8 mouse cellular contexts compared by ENCODE assay signal in the genomic region with DNA sequence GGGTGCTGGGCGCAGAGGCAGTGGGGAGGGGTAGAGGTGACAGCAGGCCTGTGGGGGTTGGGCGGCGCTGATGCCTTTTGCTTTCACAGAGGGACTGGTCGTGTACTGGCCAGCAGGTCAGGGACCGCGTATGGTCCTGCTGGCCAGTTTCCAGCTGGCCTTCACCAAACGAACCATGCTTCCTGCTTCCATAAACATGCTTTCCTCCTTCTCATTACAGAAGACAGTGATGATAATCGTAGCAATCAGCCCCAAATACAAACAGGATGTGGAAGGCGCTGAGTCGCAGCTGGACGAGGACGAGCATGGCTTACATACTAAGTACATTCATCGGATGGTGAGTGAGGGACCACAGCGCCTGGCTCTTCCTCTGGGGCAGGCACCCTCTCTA. TPM values are rescaled to one million over a fixed set of nuclear protein-coding genes. Genes with fewer than 3 reads are reported as not detected.
DNase-seq lines count a peak whose midpoint lies in the region; ATAC-seq and TF ChIP-seq lines count a peak whose summit lies in the region.
"Had no signal": no experiment of that assay in that cellular context is flagged by ENCODE, and none has a peak within 500 bp of the region (broad histone marks: within the 10 kb centered on the region; RNA-seq: fewer than 3 reads in every experiment).

No protein-coding gene starts in this region.

- no peak overlapping the region for H3K4me2 ChIP-seq in forebrain, embryonic 15.5 days (replicated peaks)
- H3K4me2 ChIP-seq in intestine, postnatal 0 days (replicated peaks; ENCODE audit: low read depth) = 0 out of 2 replicates have a peak overlapping the region, but pooled peaks have one; percentile 13
- 0 out of 2 replicates have a peak overlapping the region, but pooled peaks have one; percentile 9 for H3K4me2 ChIP-seq in lung, postnatal 0 days (replicated peaks; ENCODE audit: low read depth, low read length)
- H3K4me2 ChIP-seq: liver, embryonic 15.5 days had no signal

- DNase-seq in MN1 (ENCODE audit: low spot score) = peak; percentile 89
- DNase-seq in adrenal gland, postnatal 25 days = peak; percentile 64
- DNase-seq in lung, postnatal 0 days (ENCODE audit: low spot score) = peak; percentile 86
- no peak for DNase-seq in urinary bladder, postnatal 14 days (ENCODE audit: low spot score)
- no peak for DNase-seq in frontal cortex, postnatal 25 days (ENCODE audit: low spot score in 2 of 2)

- H3K9ac ChIP-seq in forebrain, embryonic 15.5 days (replicated peaks) = no peak overlapping the region
- no peak overlapping the region for H3K9ac ChIP-seq in intestine, postnatal 0 days (ENCODE audit: low read depth, low read length)
- no peak overlapping the region for H3K9ac ChIP-seq in lung, postnatal 0 days (replicated peaks; ENCODE audit: low read depth)
- H3K9ac ChIP-seq: liver, embryonic 15.5 days had no signal

- H3K4me3 ChIP-seq in forebrain, embryonic 15.5 days = no peak overlapping the region
- no peak overlapping the region for H3K4me3 ChIP-seq in intestine, postnatal 0 days (ENCODE audit: low read depth, low read length)
- no peak overlapping the region for H3K4me3 ChIP-seq in lung, postnatal 0 days (ENCODE audit: low read depth, low read length)
- H3K4me3 ChIP-seq: liver, embryonic 15.5 days had no signal

- 55% methylated on average over 14 of the region's 14 CpGs for WGBS in forebrain, embryonic 15.5 days
- WGBS in intestine, postnatal 0 days = 47% methylated on average over 14 of the region's 14 CpGs
- 28% methylated on average over 14 of the region's 14 CpGs for WGBS in lung, postnatal 0 days

- H3K27ac ChIP-seq in forebrain, embryonic 15.5 days (replicated peaks) = peak overlapping the region; percentile 73
- H3K27ac ChIP-seq in intestine, postnatal 0 days (ENCODE audit: low read depth, low read length) = peak overlapping the region; percentile 50; the same call in 1 of the 2 replicates
- peak overlapping the region; percentile 52; the same call in 1 of the 2 replicates for H3K27ac ChIP-seq in lung, postnatal 0 days (ENCODE audit: low read length)
- H3K27ac ChIP-seq: liver, embryonic 15.5 days had no signal

- 0 out of 2 replicates have a peak, but pooled peaks cover 9% of the 10 kb centered on the region for H3K36me3 ChIP-seq in forebrain, embryonic 15.5 days
- H3K36me3 ChIP-seq in intestine, postnatal 0 days (ENCODE audit: control insufficient read depth, insufficient read depth) = peaks cover 83% of the 10 kb centered on the region
- 0 out of 2 replicates have a peak, but pooled peaks cover 12% of the 10 kb centered on the region for H3K36me3 ChIP-seq in lung, postnatal 0 days (ENCODE audit: insufficient read depth, low read length)
- H3K36me3 ChIP-seq: liver, embryonic 15.5 days had no signal

- no peak for TF ChIP-seq CTCF in intestine, postnatal 0 days (IDR thresholded peaks at IDR 0.05; ENCODE audit: low read depth)
- no peak for TF ChIP-seq CTCF in lung, postnatal 0 days (IDR thresholded peaks at IDR 0.05)

- no peaks in the 10 kb centered on the region for H3K9me3 ChIP-seq in forebrain, embryonic 15.5 days
- no peaks in the 10 kb centered on the region for H3K9me3 ChIP-seq in intestine, postnatal 0 days (ENCODE audit: control insufficient read depth)
- H3K9me3 ChIP-seq in lung, postnatal 0 days (ENCODE audit: low read length) = no peaks in the 10 kb centered on the region
- H3K9me3 ChIP-seq: liver, embryonic 15.5 days had no signal

- H3K27me3 ChIP-seq in forebrain, embryonic 15.5 days = no peaks in the 10 kb centered on the region
- H3K27me3 ChIP-seq in intestine, postnatal 0 days (replicated peaks; ENCODE audit: control insufficient read depth, insufficient read depth, low read length) = no peaks in the 10 kb centered on the region
- H3K27me3 ChIP-seq in lung, postnatal 0 days (replicated peaks; ENCODE audit: insufficient read depth, low read length) = no peaks in the 10 kb centered on the region
- H3K27me3 ChIP-seq: liver, embryonic 15.5 days had no signal

- H3K4me1 ChIP-seq in forebrain, embryonic 15.5 days = peaks cover 17% of the 10 kb centered on the region
- 0 out of 2 replicates have a peak, but pooled peaks cover 7% of the 10 kb centered on the region for H3K4me1 ChIP-seq in intestine, postnatal 0 days (replicated peaks; ENCODE audit: control insufficient read depth, insufficient read depth, low read length)
- peaks cover 13% of the 10 kb centered on the region; the same call in 1 of the 2 replicates for H3K4me1 ChIP-seq in lung, postnatal 0 days (ENCODE audit: insufficient read depth, low read depth, low read length)

- ATAC-seq in forebrain, embryonic 15.5 days (replicated peaks) = peak; percentile 47
- ATAC-seq in intestine, postnatal 0 days = peak; percentile 36; the same call in 1 of the 2 replicates
- ATAC-seq in lung, postnatal 0 days = peak; percentile 79

- TF ChIP-seq EP300 in lung, postnatal 0 days (IDR thresholded peaks at IDR 0.05) = no peak; the same call in 1 of the 2 replicates

RNA-seq across cellular contexts. Expression of a gene that starts 33.9 kb away (rescaled TPM):
- total RNA-seq in adrenal gland, postnatal 25 days (2021) = 24.4 and 26.0 TPM in 2 replicates
- polyA plus RNA-seq in forebrain, embryonic 15.5 days (2015; fragmentation: Nextera tagmentation; extraction: Ambion mirVana) = 4.5 and 5.0 TPM in 2 replicates
- polyA plus RNA-seq in intestine, postnatal 0 days (2015; fragmentation: Nextera tagmentation; extraction: Ambion mirVana) = 25.3 and 27.8 TPM in 2 replicates
- 30.6 and 31.7 TPM in 2 replicates for polyA plus RNA-seq in lung, postnatal 0 days (2015; fragmentation: Nextera tagmentation; extraction: Ambion mirVana)

Comparison
In these comparisons a context has a peak if more than half of its experiments do, and no peak if none do; other contexts are left out.
1. DNase-seq: peak in MN1 (single experiment), adrenal gland, postnatal 25 days (single experiment) and lung, postnatal 0 days (single experiment); none in urinary bladder, postnatal 14 days (single experiment) and frontal cortex, postnatal 25 days (0 of 2).
2. Peak in every context shown above with its lines, with median percentiles within 50 percentile points of each other: ATAC-seq and H3K27ac ChIP-seq.